Mouse (Mus musculus): ENCODE results near the gene 1700030J22Rik. TPM values are rescaled to one million over a fixed set of nuclear protein-coding genes. Genes with fewer than 3 reads are reported as not detected.

The 1700030J22Rik gene
- 0.24 and 0.52 TPM in 2 replicates for polyA plus RNA-seq (2015; fragmentation: Nextera tagmentation; extraction: Ambion mirVana)

DNA sequence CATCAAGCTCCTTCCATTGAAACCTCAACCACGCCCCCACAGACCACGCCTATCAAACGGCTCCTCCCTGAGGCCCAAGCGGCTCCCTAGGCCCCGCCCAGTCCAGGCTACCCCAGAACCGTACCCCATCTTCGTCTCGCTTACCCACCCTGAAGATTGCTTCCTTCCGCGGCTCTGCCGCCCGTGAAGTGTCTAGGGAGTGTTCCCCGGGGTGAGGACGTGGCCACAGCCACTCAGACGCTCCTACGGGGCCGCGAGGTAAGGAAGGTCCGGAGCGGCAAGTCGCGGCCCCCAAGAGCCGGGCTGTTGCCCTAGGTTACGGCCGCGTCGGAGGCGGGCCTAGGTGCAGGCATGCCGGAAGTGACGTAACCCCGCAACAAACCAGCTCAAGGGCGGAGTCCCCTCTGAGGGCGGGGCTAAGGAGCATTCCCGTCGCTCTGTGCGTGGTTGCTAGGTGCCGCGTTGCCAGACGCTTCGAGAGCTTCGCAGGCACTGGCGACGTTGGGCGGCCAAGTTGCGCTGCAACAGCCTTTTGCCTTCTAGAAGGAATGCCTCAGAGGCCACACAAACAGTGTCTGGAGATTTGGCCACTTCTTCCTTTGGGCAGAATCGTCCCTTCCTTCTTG lies at the start of gene 1700030J22Rik:
TSS of gene 1700030J22Rik (minus strand) at position 329 of the 626 bp plus-strand sequence.

DNA sequence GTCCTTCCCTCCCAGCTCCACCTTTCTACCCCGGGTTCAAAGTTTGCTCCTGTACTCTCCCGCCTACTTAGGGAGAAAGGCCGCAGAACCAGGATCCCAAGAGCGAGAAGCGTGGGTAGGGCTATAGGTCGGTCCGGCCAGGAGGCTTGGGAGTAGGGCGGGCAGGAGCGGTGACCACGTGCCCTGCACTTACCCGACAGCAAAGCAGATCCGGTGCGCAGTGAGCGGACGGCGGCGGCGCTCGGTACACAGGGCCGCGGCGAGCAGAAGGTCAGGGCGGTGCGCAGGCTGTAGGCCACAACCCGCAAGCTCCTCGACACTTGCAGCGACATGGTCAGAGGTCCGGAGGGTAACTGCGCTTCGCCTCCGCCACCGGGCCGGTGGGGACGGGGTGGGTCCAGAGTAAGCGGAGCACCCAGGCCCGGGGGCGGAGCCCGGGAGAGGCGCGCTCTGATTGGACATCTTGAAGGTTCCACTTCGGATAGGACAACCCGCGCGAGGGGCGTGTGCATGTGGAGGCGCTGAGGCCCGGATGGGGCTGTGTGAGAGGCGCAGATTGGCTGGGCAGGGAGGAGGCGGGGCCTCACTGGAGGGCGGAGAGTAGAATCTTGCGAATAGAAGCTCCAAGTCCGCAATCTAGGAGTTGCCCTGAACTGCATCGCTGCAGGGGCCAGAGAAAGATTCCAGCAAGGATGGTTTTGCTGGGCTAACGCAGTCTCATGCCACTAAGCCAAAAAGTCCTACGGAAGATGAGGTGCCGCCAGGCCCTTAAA lies 14.5 kb upstream of the 1700030J22Rik start, which contains the start of gene Gcsh:
TSS of gene Gcsh (minus strand) at position 443 of the 773 bp plus-strand sequence.

DNA sequence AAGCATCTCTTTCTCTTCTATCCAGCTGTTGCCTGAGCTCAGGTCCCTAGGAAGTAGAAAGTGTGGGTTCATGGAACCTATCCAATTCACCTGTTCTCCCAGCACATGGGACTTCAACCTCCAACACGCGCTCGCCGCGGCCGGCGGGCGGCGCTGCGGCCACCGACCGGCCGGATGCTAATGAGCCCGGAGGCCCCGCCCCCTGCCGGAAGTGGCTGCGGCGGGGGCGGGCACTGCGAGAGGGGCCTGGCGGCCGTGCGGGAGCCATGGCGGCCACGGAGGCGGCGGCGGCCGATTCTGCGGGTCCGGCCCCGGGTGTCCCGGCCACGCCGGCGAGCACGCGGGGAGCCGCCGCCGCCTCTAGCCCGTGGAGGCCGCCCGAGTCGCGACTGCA lies 35.6 kb downstream of the 1700030J22Rik start, which contains the start of gene Atmin:
TSS of gene Atmin (plus strand) at position 233 of the 394 bp plus-strand sequence.

DNA sequence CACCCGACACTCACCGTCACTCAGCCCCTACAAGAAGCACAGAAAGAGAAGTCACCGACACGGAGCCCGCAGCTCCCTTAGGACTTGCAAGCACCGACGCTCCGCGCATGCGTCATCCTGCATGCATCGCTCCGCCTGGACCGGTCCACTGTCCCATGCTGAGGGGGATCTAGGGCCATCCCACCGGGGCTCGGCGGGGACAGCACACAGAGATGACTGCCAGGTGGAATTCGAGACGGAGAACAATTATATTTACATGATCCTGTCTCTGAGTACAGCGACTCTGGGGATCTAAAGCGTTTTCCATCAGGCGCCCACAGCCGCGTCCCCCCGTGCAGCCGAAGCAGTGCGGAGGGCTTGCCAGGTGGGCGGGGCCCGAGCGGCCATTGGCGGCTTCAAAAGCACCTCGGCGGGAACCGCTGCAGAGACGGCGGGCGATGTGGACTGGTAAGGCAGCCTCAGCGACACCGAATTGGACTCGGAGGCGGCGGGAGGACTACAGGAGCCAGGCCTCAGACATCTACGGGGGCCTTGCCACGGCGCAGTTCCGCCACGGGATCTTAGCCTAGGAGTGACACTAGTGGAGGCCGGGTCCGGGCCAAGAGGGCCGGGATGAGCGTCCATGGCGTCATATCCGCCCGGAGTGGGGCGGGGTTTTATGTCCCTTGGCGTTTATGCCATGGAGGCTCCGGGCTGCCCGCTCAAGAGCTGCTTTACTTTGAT lies 57.3 kb downstream of the 1700030J22Rik start, which contains the start of the genes Cmc2 and Cenpn:
TSS of gene Cmc2 (minus strand) at position 119 of the 723 bp plus-strand sequence.
TSS of gene Cenpn (plus strand) at position 394 of the 723 bp plus-strand sequence.

Other genes with a start within 250 kb of the 1700030J22Rik start
- gene Cdyl2, start 246.0 kb downstream of the 1700030J22Rik start, polyA plus RNA-seq (2015; fragmentation: Nextera tagmentation; extraction: Ambion mirVana), result 3.3 and 4.9 TPM in 2 replicates
- gene Cmc2, start 57.5 kb downstream of the 1700030J22Rik start, polyA plus RNA-seq (2015; fragmentation: Nextera tagmentation; extraction: Ambion mirVana), result 96.4 and 111 TPM in 2 replicates
- gene Cenpn, start 57.2 kb downstream of the 1700030J22Rik start, polyA plus RNA-seq (2015; fragmentation: Nextera tagmentation; extraction: Ambion mirVana), result 32.8 and 34.9 TPM in 2 replicates
- 5.8 and 6.6 TPM in 2 replicates for gene Atmin, start 35.6 kb downstream of the 1700030J22Rik start, polyA plus RNA-seq (2015; fragmentation: Nextera tagmentation; extraction: Ambion mirVana)
- gene Gcsh, start 14.6 kb upstream of the 1700030J22Rik start, polyA plus RNA-seq (2015; fragmentation: Nextera tagmentation; extraction: Ambion mirVana), result 34.6 and 40.0 TPM in 2 replicates
- 0.16 and 0.24 TPM in 2 replicates for gene Pkd1l2, start 103.5 kb upstream of the 1700030J22Rik start, polyA plus RNA-seq (2015; fragmentation: Nextera tagmentation; extraction: Ambion mirVana)
- 0.08 TPM in 1 of 2 replicates, not detected in the other for gene Bco1, start 116.9 kb upstream of the 1700030J22Rik start, polyA plus RNA-seq (2015; fragmentation: Nextera tagmentation; extraction: Ambion mirVana)
- gene Gan, start 179.2 kb upstream of the 1700030J22Rik start, polyA plus RNA-seq (2015; fragmentation: Nextera tagmentation; extraction: Ambion mirVana), result 1.5 and 1.6 TPM in 2 replicates